Mouse (Mus musculus): ENCODE measurements around the gene Plbd2. TPM values are rescaled to one million over a fixed set of nuclear protein-coding genes. Genes with fewer than 3 reads are reported as not detected.

The Plbd2 gene
- polyA plus RNA-seq, 2 experiments = 4.3 to 10.3 TPM

- Histone ChIP-seq H3K4me3 (ENCODE audit: insufficient read depth in 1 of 2, low read depth in 2 of 2, low read length in 2 of 2) (no peak overlapping the region), H3K9me3 (ENCODE audit: control insufficient read depth, low read length) (no peaks in the 10 kb centered on the region), H3K36me3 (replicated peaks; ENCODE audit: control insufficient read depth, insufficient read depth, low read depth) (no peaks in the 10 kb centered on the region), H3K4me2 (ENCODE audit: low read depth) (no peak overlapping the region), H3K4me1 (replicated peaks; ENCODE audit: control insufficient read depth in 2 of 2, insufficient read depth in 2 of 2, low read length in 1 of 2) (no peaks in the 10 kb centered on the region), H3K9ac (replicated peaks) (no peak overlapping the region), H3K27ac (no peak overlapping the region), H3K27me3 (ENCODE audit: control insufficient read depth, insufficient read depth, low read length) (peaks cover 2% of the 10 kb centered on the region; the same call in 1 of the 2 replicates)
- no peak for DNase-seq (ENCODE audit: low read depth in 3 of 3, low spot score in 3 of 3)
- no peak for ATAC-seq (ENCODE audit: insufficient read depth)
- TF ChIP-seq EP300 (IDR thresholded peaks at IDR 0.05; ENCODE audit: low read depth) (no peak), CTCF (IDR thresholded peaks at IDR 0.05; ENCODE audit: low read depth) (peak; percentile 27; the same call in 1 of the 2 replicates)
- WGBS (ENCODE audit: insufficient replicate concordance) = 47% methylated on average over 4 of the region's 4 CpGs
These were observed 23.9 kb downstream of the Plbd2 start for GRCm38 (mm10) chr5:120479538-120479937.

- DNase-seq (ENCODE audit: low read depth in 3 of 3, low spot score in 3 of 3) (no peak), ATAC-seq (ENCODE audit: insufficient read depth) (no peak)
- Histone ChIP-seq H3K27ac (no peak overlapping the region), H3K9me3 (ENCODE audit: control insufficient read depth, low read length) (no peaks in the 10 kb centered on the region), H3K9ac (replicated peaks) (no peak overlapping the region), H3K27me3 (ENCODE audit: control insufficient read depth, insufficient read depth, low read length) (peaks cover 2% of the 10 kb centered on the region; the same call in 1 of the 2 replicates), H3K4me1 (replicated peaks; ENCODE audit: control insufficient read depth in 2 of 2, insufficient read depth in 2 of 2, low read length in 1 of 2) (no peaks in the 10 kb centered on the region), H3K4me3 (ENCODE audit: insufficient read depth in 1 of 2, low read depth in 2 of 2, low read length in 2 of 2) (no peak overlapping the region), H3K4me2 (ENCODE audit: low read depth) (no peak overlapping the region), H3K36me3 (replicated peaks; ENCODE audit: control insufficient read depth, insufficient read depth, low read depth) (no peaks in the 10 kb centered on the region)
- 66% methylated on average over 5 of the region's 5 CpGs for WGBS (ENCODE audit: insufficient replicate concordance)
- TF ChIP-seq EP300 (IDR thresholded peaks at IDR 0.05; ENCODE audit: low read depth) (no peak), CTCF (IDR thresholded peaks at IDR 0.05; ENCODE audit: low read depth) (no peak)
These were observed 25.4 kb downstream of the Plbd2 start for GRCm38 (mm10) chr5:120477993-120478392.

GRCm38 (mm10) chr5:120476296-120476695 lies 27.1 kb downstream of the Plbd2 start, which contains the start of gene Sds:
TSS of gene Sds (plus strand) at chr5:120476526.
- no peak for TF ChIP-seq CTCF (IDR thresholded peaks at IDR 0.05; ENCODE audit: low read depth)
- no peak for TF ChIP-seq EP300 (IDR thresholded peaks at IDR 0.05; ENCODE audit: low read depth)
- 19% methylated on average over 13 of the region's 13 CpGs for WGBS (ENCODE audit: insufficient replicate concordance)
- H3K36me3 ChIP-seq (replicated peaks; ENCODE audit: control insufficient read depth, insufficient read depth, low read depth) = no peaks in the 10 kb centered on the region
- H3K4me3 ChIP-seq (ENCODE audit: insufficient read depth in 1 of 2, low read depth in 2 of 2, low read length in 2 of 2) = no peak within 1 kb of the TSS
- no peak within 1 kb of the TSS for H3K27ac ChIP-seq
- H3K4me2 ChIP-seq (ENCODE audit: low read depth) = no peak within 1 kb of the TSS
- peaks cover 2% of the 10 kb centered on the region; the same call in 1 of the 2 replicates for H3K27me3 ChIP-seq (ENCODE audit: control insufficient read depth, insufficient read depth, low read length)
- no peak within 1 kb of the TSS for H3K9ac ChIP-seq (replicated peaks)
- no peak for ATAC-seq (ENCODE audit: insufficient read depth)
- no peaks in the 10 kb centered on the region for H3K9me3 ChIP-seq (ENCODE audit: control insufficient read depth, low read length)
- H3K4me1 ChIP-seq (replicated peaks; ENCODE audit: control insufficient read depth in 2 of 2, insufficient read depth in 2 of 2, low read length in 1 of 2) = no peaks in the 10 kb centered on the region
- DNase-seq (ENCODE audit: low read depth in 3 of 3, low spot score in 3 of 3) = no peak

GRCm38 (mm10) chr5:120475861-120476260 lies 27.6 kb downstream of the Plbd2 start:
- Histone ChIP-seq H3K4me2 (ENCODE audit: low read depth) (no peak overlapping the region), H3K9ac (replicated peaks) (no peak overlapping the region), H3K4me1 (replicated peaks; ENCODE audit: control insufficient read depth in 2 of 2, insufficient read depth in 2 of 2, low read length in 1 of 2) (no peaks in the 10 kb centered on the region), H3K27ac (no peak overlapping the region), H3K4me3 (ENCODE audit: insufficient read depth in 1 of 2, low read depth in 2 of 2, low read length in 2 of 2) (no peak overlapping the region), H3K9me3 (ENCODE audit: control insufficient read depth, low read length) (no peaks in the 10 kb centered on the region), H3K36me3 (replicated peaks; ENCODE audit: control insufficient read depth, insufficient read depth, low read depth) (no peaks in the 10 kb centered on the region), H3K27me3 (ENCODE audit: control insufficient read depth, insufficient read depth, low read length) (peaks cover 2% of the 10 kb centered on the region; the same call in 1 of the 2 replicates)
- no peak for DNase-seq (ENCODE audit: low read depth in 3 of 3, low spot score in 3 of 3)
- TF ChIP-seq EP300 (IDR thresholded peaks at IDR 0.05; ENCODE audit: low read depth) = no peak
- no peak for TF ChIP-seq CTCF (IDR thresholded peaks at IDR 0.05; ENCODE audit: low read depth)
- no peak for ATAC-seq (ENCODE audit: insufficient read depth)
- 38% methylated on average over 8 of the region's 8 CpGs for WGBS (ENCODE audit: insufficient replicate concordance)

GRCm38 (mm10) chr5:120473361-120473760 lies 30.1 kb downstream of the Plbd2 start:
- Histone ChIP-seq H3K9me3 (ENCODE audit: control insufficient read depth, low read length) (no peaks in the 10 kb centered on the region), H3K4me3 (ENCODE audit: insufficient read depth in 1 of 2, low read depth in 2 of 2, low read length in 2 of 2) (no peak overlapping the region), H3K4me1 (replicated peaks; ENCODE audit: control insufficient read depth in 2 of 2, insufficient read depth in 2 of 2, low read length in 1 of 2) (no peaks in the 10 kb centered on the region), H3K27ac (no peak overlapping the region), H3K36me3 (replicated peaks; ENCODE audit: control insufficient read depth, insufficient read depth, low read depth) (no peaks in the 10 kb centered on the region), H3K27me3 (ENCODE audit: control insufficient read depth, insufficient read depth, low read length) (peaks cover 2% of the 10 kb centered on the region; the same call in 1 of the 2 replicates), H3K4me2 (ENCODE audit: low read depth) (no peak overlapping the region), H3K9ac (replicated peaks) (no peak overlapping the region)
- no peak for TF ChIP-seq EP300 (IDR thresholded peaks at IDR 0.05; ENCODE audit: low read depth)
- TF ChIP-seq CTCF (IDR thresholded peaks at IDR 0.05; ENCODE audit: low read depth) = no peak
- DNase-seq (ENCODE audit: low read depth in 3 of 3, low spot score in 3 of 3) = no peak
- ATAC-seq (ENCODE audit: insufficient read depth) = no peak
- WGBS (ENCODE audit: insufficient replicate concordance) = 61% methylated on average over 2 of the region's 2 CpGs

Data from liver, embryonic 14.5 days (tissue).